Mouse (Mus musculus): ENCODE data around the gene Mpv17l2. TPM values are rescaled to one million over a fixed set of nuclear protein-coding genes. Genes with fewer than 3 reads are reported as not detected.

Gene Mpv17l2
- total RNA-seq, 1 experiment from 2014 or later: 4.8 TPM

DNA sequence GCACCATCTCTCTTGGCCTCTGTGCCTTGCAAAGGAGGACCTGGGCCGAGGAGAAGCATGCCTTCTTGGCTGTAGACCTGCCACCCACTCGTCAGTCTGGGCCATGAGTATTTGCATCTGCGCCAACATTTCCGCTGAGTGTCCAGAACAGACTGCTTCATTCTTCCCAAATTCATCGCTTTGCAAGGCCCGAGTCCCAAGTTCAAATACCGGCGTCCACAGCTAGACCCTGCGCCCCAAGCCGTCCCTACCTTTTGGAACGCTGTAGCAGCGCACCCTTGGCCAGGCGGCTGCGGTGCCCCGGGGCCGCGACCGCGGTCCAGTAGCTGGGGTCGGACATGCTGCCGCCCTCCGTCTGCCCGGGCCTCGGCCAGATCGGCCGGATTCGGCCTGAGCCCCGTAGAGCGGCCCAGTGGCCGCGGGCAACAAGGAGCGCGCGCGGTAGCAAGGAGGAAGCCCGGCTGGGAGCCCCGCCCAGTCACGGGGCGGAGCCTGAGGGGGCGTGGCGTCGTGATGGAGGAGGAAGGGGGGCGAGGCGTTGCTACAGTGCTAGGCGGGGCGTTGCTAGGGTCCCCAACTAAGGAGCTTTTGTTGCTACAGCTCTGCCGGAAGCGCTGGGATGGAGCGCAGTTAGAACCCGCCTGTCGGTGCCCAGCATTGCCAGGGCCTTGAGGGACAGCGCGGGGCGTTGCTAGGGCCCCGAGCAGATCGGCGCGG is 31.4 kb upstream of the Mpv17l2 start:
- peak; percentile 63 for ATAC-seq (ENCODE audit: extremely low read depth, insufficient number of reproducible peaks, low FRiP score, poor library complexity, severe bottlenecking)

DNA sequence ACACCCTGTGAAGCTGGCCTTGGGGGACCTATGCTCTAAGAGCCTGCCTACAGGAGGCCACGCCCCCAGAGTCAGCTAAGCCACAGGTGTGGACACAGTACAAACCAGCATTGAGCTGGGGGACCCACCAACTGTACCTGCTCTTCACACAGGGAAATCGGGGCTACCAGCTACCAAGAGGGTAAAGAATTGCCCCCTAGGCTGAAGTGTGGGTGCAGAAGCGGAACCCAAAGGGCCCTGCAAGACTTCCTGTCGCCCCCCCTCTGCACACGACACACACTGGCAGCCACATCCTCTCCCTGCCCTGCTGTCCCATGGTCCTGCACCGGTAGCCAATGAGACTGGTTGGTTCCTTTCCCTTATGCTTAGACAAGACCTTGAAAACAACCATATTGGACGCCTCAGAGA is 30.6 kb upstream of the Mpv17l2 start:
- ATAC-seq (ENCODE audit: extremely low read depth, insufficient number of reproducible peaks, low FRiP score, poor library complexity, severe bottlenecking): peak; percentile 47

DNA sequence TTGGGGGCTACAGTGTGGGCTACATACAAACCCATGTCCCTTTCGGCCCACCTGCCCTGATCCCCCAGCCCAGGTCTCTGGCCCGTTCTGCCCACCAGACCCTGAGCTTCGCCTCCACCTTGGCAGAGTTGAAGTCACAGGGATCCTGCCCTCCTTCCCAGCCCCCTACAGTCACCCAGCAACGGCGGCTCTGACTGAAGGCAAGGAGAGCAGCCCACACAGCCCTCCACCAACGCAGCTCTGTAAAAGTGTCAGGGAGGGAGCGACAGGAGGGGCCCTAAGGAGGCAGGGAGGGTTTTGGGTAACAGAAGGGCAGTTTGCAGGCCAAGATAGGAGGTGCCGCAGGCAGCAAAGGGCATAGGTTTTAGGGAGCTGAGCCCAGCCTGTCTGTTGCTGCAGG is 30.1 kb upstream of the Mpv17l2 start:
- ATAC-seq (ENCODE audit: extremely low read depth, insufficient number of reproducible peaks, low FRiP score, poor library complexity, severe bottlenecking): no peak

DNA sequence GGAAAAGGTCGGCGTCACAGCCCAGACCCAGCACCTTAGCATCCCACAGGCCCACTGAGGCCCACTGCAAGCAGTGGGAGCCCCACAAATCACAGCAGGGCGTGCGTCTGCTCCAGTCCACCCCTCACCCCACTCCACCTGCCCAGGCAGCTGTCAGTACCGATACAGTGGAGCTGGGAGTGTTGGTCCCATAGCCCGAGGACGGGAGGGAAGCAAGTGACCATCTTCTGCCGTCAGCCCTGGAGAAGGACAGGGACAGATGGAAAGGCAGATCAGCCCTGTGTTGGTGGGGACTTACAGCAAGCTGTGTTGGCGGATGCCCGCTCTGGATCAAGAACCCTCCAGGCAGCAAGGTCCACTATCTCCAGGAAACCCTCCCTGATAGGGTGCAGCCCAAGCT is 28.3 kb upstream of the Mpv17l2 start:
- ATAC-seq (ENCODE audit: extremely low read depth, insufficient number of reproducible peaks, low FRiP score, poor library complexity, severe bottlenecking): no peak

DNA sequence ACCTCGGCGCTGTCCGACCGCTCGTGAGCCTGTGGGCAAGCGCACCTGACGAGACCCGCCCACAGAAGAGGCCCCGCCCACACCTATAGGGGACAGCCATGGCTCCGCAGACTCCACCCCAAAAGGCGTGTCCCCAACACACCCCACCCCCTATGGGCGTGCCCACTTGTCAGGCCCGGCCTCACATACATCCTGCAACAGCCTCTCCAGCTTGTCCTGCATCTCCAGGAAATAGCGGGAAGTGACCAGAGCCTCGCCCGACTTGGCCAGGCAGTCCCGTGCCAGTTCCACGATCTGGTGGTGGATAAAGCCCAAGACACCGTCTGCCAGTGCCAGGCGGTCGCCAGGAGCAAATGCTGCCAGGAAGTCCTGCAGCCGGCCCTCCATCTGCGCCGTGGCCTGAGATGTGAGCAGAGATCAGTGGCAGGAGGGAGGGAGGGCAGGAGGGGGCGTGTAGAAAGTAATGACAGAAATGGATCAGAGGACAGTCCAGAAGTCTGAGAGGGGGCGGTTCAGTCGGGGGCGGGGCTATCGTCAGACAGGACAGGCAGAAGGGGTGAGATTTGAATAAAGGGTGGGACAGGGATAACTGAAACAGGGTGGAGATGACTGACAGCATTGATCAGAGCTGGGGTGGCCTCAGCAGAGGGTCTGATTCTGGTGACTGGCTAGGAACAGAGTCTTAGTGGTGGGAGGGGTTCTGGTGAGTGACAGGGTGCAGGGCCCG is 27.4 kb upstream of the Mpv17l2 start:
- ATAC-seq (ENCODE audit: extremely low read depth, insufficient number of reproducible peaks, low FRiP score, poor library complexity, severe bottlenecking): no peak

DNA sequence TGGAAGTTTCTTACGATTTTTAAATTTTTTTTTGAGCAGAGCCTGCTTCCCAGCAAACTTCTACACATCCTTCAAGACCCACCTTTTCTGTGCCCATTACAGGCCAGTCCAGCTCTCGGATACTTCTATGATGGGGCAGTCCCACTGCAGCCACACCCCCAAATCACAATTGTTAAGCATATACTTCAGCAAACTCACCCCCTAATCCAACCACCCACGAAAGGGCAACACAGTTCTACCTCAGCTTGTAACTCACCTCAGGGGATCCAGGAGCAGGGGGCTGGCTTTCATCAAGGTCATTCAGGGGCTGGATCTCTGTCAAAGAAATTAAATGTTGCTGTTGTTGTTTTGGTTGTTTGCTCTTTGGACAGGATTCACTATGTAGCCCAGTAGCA is 26.3 kb upstream of the Mpv17l2 start:
- ATAC-seq (ENCODE audit: extremely low read depth, insufficient number of reproducible peaks, low FRiP score, poor library complexity, severe bottlenecking): no peak

DNA sequence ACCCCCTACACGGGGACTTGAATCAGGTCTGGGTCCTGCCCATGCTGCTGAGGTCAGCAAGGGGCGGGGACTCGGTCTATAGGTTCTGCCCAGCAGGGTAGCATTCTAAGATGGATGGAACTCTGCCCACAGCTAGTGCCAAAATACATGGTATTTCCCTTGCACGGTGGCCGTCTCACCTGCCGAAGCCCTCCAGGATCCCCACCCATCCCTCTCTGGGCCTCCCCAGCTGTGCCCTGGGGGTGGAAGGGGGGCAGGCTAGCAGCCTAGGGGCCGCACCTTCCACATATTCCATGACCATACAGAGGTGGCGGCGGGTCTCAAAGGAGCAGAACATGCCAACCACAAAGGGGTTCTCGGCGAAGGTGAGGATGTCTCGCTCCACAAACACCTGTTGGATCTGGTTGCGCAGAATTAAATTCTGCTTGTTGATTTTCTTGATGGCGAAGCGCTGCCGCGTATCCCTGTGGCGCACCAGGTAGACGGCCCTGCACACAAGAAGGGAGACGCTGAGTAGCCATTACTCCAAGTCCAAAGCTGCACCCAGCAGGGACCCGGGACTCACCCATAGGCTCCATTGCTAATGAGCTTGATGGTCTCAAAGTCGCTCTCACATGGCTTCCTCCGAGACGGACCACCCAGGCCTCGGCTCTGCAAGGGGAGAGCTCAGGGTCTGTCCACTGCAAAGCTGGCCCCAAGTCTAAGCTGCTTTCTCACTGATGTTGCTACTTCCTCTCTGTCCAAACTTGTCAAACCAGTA is 25.7 kb upstream of the Mpv17l2 start:
- no peak for ATAC-seq (ENCODE audit: extremely low read depth, insufficient number of reproducible peaks, low FRiP score, poor library complexity, severe bottlenecking)

DNA sequence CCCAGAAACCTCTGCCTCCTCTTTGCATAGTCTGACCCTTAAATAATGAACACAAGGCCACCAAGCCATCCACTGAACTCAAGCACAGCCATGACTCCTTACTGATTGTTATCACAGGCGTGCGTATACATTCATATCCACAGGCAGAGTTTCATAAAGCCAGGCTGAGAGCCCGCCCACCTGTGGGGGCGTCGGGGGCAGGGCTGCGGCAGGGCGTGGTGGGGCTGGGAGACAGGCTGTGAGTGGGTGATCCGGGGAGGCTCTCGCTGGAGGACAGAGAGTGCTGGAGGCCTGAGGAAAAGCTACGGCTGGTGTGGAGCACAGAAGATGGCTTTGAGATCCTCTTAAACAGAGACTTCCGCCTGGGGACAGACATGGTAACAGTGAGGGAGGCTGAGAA is 19.3 kb upstream of the Mpv17l2 start:
- no peak for ATAC-seq (ENCODE audit: extremely low read depth, insufficient number of reproducible peaks, low FRiP score, poor library complexity, severe bottlenecking)

DNA sequence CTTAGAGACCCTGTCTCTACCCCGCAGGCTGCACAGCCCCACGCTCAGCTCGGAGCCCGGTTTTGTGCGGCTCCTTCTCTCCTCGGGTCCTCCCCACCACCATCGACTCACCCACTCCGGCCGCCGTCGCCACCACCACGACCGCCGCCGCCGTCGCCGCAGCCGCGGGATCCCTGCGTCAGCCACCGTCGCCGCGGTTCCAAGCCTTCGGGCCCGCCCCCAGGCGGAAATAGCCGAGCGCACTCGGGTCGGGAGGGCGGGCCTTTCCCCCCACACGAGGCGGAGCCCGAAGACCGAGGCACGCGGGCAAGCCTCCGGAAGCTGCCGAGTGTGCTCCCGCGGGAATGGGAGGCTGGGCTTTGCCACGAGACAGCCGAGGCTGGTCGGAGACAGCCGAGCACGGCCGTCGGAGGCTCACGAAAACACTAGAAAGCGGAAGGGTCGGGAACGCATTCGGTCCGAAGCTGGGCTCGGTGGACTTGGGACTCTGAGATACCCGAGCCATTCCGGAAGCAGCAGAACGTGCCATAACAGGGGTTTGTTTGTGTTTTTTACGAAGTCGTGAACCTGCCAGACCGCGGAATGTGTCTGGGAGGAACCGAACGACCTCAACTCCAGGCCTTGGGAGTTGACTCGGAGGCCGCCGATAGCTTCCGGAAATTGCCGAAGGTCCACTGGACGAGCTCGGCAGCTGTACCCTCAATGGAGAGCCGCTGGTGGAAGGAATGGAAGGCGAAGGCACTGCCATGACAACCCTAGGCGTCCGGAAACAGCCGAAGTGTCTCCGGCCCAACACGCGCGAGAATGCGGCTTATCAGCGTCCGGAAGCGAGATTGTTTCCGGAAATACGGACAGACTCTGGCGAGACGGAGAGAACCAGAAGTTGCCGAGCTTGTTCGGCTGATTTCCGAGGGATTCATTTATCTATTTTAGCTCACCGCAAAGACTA is 16.0 kb upstream of the Mpv17l2 start, which contains the start of gene Pik3r2:
Gene Pik3r2, minus strand, starts transcription at position 218 of the 949 bp plus-strand sequence.
- ATAC-seq (ENCODE audit: extremely low read depth, insufficient number of reproducible peaks, low FRiP score, poor library complexity, severe bottlenecking): peak; percentile 72

DNA sequence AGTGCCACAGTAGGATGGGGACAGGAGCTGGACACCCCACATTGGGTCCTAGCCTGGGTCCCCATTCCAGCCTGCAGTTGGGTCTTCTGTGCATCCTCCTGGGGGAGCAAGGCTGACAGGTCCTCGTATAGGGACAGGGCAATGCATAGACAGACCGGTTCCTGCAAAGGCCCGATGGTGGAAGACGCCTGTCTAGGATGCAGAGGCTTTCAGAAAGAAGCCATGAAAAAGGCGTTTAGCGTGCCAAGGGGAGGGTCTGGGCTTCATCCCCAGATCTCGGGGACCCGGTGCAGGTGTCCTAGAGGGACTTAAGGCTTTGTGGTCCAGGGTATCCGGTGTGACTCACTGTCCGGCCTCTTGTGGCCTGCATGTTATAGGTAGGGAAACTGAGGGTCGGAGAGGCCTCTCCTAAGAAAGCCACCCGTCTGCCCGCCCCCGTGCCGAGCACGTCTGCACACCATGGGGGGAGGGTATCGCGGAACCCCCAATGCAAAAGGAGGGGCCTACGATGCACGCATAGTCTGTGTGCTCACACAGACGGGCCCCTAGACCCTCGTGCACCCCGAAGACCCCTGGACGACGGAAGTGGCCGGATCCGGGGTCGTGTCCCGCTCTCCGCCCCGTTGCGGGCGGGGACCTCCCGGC is 15.2 kb upstream of the Mpv17l2 start:
- no peak for ATAC-seq (ENCODE audit: extremely low read depth, insufficient number of reproducible peaks, low FRiP score, poor library complexity, severe bottlenecking)

DNA sequence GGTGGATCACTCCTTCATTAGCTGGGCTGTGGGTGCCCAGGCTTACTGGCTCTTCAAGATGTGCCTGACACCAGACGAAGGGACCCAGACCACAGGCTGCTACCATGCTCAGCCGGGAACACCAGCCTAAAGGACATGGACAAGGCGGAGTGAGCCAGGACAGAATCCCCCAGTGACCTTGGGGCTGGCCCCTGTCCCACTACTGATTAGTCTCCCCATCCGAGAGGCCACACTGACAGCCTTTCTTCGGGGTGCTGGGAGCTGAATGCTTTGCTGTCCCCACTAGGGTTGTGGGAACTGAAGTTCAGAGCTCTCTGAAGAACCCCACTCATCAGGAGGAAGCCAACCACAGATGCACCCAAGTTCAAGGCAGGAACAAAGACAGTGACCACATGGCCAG is 14.5 kb upstream of the Mpv17l2 start:
- no peak for ATAC-seq (ENCODE audit: extremely low read depth, insufficient number of reproducible peaks, low FRiP score, poor library complexity, severe bottlenecking)

DNA sequence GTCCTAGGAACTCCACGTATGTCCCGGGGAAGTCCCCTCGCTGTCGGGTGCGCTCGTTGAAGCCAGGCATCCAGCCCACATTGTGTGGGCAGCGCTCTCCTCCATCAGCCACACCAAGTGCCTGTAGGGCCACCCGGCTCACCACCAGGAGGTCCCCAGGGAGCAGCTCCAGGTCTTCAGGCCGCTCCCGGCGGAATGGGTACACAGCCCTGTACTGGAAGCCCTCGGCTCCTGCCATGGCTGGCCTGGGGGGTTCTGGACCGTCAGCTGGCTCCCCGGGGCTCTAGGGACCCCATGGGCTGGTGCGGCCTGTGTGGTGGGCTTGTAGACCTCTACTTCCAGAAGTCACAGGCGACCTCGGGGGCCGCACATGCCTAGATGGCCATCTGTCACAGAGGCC is 14.0 kb upstream of the Mpv17l2 start:
- ATAC-seq (ENCODE audit: extremely low read depth, insufficient number of reproducible peaks, low FRiP score, poor library complexity, severe bottlenecking): no peak

DNA sequence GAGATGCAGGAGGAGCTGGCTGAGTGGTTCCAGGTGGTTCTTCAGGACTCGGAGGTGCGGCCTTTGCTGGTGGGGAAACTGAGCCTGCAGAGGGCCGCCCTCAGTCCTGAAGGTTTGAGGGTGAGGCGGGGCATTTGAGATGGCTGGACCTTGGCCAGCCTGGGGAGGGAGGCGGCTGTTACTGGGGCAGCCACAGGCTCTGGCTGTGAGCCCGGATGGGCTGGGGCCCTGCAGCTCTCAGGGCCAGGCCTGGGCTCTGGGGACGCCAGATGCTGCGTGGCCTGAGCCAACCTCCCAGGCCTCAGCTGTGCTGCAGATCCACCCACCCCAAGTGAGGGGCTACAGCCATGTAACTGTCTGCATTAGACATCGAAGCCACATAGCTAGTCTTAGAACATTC is 13.1 kb upstream of the Mpv17l2 start:
- ATAC-seq (ENCODE audit: extremely low read depth, insufficient number of reproducible peaks, low FRiP score, poor library complexity, severe bottlenecking): no peak

DNA sequence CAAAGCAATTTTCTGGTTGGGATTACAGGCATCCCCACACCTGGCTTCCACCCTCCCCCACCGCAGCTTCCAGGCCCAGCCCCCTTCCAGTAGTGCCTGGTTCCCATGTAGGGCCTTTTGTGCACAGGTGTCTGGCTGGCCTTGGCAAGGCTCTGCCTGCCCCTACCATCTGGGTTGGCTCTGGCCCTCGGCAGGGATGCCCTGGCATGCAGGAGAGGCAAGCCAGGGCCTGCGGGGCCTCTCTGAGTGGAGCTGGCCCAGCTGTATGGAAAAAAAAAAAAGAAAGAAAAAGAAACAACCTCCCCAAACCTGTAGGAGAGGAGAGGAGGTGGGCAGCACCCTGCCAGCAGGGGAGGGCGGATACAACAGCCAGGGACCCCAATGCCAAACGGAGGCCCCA is 12.7 kb upstream of the Mpv17l2 start:
- ATAC-seq (ENCODE audit: extremely low read depth, insufficient number of reproducible peaks, low FRiP score, poor library complexity, severe bottlenecking): no peak

DNA sequence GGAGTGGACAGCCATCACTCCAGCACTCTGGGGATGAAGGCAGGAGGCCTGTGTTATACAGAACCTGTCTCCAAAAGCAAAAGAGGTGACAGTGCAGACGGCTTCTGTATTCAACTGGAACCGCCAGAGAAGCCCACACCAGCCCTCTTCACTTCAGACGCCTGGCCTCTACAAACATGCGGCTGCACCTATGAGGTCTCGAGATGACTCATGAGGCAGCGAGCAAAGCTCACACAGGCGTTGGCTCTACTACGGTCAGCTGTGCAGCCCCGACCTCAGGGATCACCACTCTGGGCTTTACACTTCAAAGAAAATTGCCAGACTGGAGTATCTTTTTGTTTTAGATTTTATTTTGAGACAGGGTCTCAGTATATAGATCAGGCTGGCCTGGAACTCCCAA is 12.1 kb upstream of the Mpv17l2 start:
- no peak for ATAC-seq (ENCODE audit: extremely low read depth, insufficient number of reproducible peaks, low FRiP score, poor library complexity, severe bottlenecking)

DNA sequence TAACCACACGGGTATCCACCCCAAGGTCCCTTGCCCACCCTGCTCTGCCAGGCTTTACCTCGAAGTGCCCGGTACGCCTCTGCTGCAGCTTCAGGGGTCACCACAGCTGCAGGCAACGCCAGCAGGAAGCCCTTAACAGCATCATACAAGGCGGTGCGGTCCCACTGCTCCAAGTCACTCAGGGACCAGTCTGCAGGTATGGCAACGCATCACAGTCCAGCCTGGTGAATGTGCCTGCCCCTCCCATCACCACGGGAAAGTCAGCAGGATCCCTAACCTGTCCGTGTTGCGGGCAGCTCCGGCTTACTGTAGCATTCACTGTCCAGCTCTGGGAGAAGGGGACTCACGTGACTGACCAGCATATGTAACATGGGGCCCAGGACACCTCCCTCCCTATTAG is 11.3 kb upstream of the Mpv17l2 start:
- no peak for ATAC-seq (ENCODE audit: extremely low read depth, insufficient number of reproducible peaks, low FRiP score, poor library complexity, severe bottlenecking)

DNA sequence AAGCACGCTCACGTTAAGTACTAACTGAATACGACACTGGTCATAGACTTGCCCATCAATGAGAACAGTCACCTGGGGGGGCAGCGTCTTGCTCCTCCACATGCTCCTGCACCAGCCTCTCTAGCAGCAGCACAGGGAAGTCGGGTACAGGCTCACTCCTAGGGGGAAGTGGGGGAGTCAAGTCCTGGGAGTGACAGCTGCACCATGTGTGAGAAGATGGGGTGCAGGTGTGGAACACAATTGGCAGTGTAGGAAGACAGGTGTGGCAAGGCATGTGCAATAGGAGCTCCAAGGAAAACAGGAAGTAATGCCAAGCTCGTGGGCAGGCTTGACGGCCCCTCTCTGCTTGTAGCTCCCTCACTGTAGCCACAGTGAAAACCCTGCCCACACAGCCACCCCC is 10.5 kb upstream of the Mpv17l2 start:
- ATAC-seq (ENCODE audit: extremely low read depth, insufficient number of reproducible peaks, low FRiP score, poor library complexity, severe bottlenecking): no peak

DNA sequence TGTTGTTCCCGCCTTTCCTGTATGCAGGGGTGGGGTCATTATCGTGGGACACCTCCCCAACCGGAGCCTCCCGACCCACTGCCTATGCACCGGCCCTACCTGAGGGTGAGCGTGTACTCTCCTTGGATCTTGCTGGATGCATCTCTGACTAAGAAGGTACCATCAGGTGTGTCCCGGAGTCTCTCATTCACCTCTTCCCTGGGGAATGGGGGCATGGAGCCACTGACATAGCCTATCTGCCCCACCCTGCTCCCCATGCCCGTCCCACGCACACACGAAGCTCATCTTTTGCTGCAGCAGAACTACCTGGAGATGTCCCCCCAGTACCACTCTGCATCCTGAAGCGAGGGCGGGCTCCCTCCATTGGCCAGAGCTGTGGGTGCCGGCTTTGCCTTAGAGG is 10.0 kb upstream of the Mpv17l2 start:
- ATAC-seq (ENCODE audit: extremely low read depth, insufficient number of reproducible peaks, low FRiP score, poor library complexity, severe bottlenecking): no peak
